Mouse (Mus musculus) lung, postnatal 0 days (tissue): Measurements from ENCODE around the gene Tespa1.

Source experiments
- CTCF ChIP-seq: IDR thresholded peaks from 2 replicates; pipeline ENCODE4 v1.5.1; 2016; ENCODE audit warnings: antibody characterized with exemption, mild to moderate bottlenecking
- EP300 ChIP-seq: IDR thresholded peaks from 2 replicates; pipeline ENCODE4 v1.6.1; 2016; ENCODE audit warnings: antibody characterized with exemption, mild to moderate bottlenecking, control low read depth

DNA sequence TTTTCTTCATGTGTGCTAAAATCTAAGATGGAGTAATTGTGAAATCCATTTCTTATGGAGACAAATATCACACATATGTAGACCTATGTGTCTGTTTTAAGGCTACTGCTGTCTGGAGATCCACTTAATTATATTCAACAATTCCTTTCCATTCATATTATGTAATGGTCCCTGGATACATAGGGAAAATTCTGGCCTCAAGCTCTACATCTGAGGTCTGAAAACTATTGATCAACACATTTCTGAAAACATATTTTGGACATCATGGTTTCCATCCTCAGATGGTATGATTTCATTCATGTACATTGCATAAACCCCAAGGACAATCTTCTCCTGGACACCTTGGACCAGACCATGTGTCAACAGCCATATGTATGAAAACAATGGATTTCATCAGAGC is 71.6 kb downstream of the Tespa1 start, which contains the start of gene Vmn2r84:
- TF ChIP-seq EP300 = no peak
- no peak for TF ChIP-seq CTCF
